Mouse (Mus musculus): ENCODE results near the gene Mgst3. TPM values are rescaled to one million over a fixed set of nuclear protein-coding genes. Genes with fewer than 3 reads are reported as not detected.
A peak's percentile ranks its signal among the peaks of the same experiment; 100 is the strongest.

Mgst3 gene
- polyA plus RNA-seq, 1 experiment: 1,045 TPM

GRCm38 (mm10) chr1:167363322-167363721 is 30.3 kb downstream of the Mgst3 start:
- TF ChIP-seq CTCF (IDR thresholded peaks at IDR 0.05; ENCODE audit: extremely low read depth, insufficient read length, insufficient replicate concordance, low read depth, low read length) (no peak), POLR2A (IDR thresholded peaks at IDR 0.05; ENCODE audit: low read depth, low read length) (no peak)
- Histone ChIP-seq H3K36me3 (ENCODE audit: control insufficient read depth, insufficient read depth, low read length) (peaks cover 77% of the 10 kb centered on the region), H3K4me3 (ENCODE audit: low read depth, low read length) (no peak overlapping the region), H3K27ac (ENCODE audit: insufficient read depth, low read depth, low read length) (no peak overlapping the region), H3K4me1 (ENCODE audit: control insufficient read depth, insufficient read depth, insufficient read length, low read length) (peaks cover under 1% of the 10 kb centered on the region; the same call in 1 of the 2 replicates), H3K27me3 (ENCODE audit: control insufficient read depth, insufficient read depth, low read length) (no peaks in the 10 kb centered on the region)
- 84% methylated on average over 5 of the region's 5 CpGs for WGBS

- peaks cover 81% of the 10 kb centered on the region for H3K36me3 ChIP-seq (ENCODE audit: control insufficient read depth, insufficient read depth, low read length)
- H3K27me3 ChIP-seq (ENCODE audit: control insufficient read depth, insufficient read depth, low read length): no peaks in the 10 kb centered on the region
- no peak overlapping the region for H3K4me3 ChIP-seq (ENCODE audit: low read depth, low read length)
- H3K27ac ChIP-seq (ENCODE audit: insufficient read depth, low read depth, low read length): no peak overlapping the region
- TF ChIP-seq CTCF (IDR thresholded peaks at IDR 0.05; ENCODE audit: extremely low read depth, insufficient read length, insufficient replicate concordance, low read depth, low read length) (no peak), POLR2A (IDR thresholded peaks at IDR 0.05; ENCODE audit: low read depth, low read length) (no peak)
- 81% methylated on average over 4 of the region's 4 CpGs for WGBS
- no peaks in the 10 kb centered on the region for H3K4me1 ChIP-seq (ENCODE audit: control insufficient read depth, insufficient read depth, insufficient read length, low read length)
These were observed 30.8 kb downstream of the Mgst3 start for GRCm38 (mm10) chr1:167362819-167363218.

- TF ChIP-seq POLR2A (IDR thresholded peaks at IDR 0.05; ENCODE audit: low read depth, low read length) (no peak), CTCF (IDR thresholded peaks at IDR 0.05; ENCODE audit: extremely low read depth, insufficient read length, insufficient replicate concordance, low read depth, low read length) (no peak)
- Histone ChIP-seq H3K27ac (ENCODE audit: insufficient read depth, low read depth, low read length) (no peak overlapping the region), H3K4me3 (ENCODE audit: low read depth, low read length) (no peak overlapping the region), H3K36me3 (ENCODE audit: control insufficient read depth, insufficient read depth, low read length) (peaks cover 81% of the 10 kb centered on the region), H3K27me3 (ENCODE audit: control insufficient read depth, insufficient read depth, low read length) (no peaks in the 10 kb centered on the region), H3K4me1 (ENCODE audit: control insufficient read depth, insufficient read depth, insufficient read length, low read length) (no peaks in the 10 kb centered on the region)
- WGBS: 89% methylated on average over 4 of the region's 4 CpGs
These were observed 33.4 kb downstream of the Mgst3 start for GRCm38 (mm10) chr1:167360268-167360667.

- TF ChIP-seq POLR2A (IDR thresholded peaks at IDR 0.05; ENCODE audit: low read depth, low read length): no peak
- Histone ChIP-seq H3K27ac (ENCODE audit: insufficient read depth, low read depth, low read length) (no peak overlapping the region), H3K4me1 (ENCODE audit: control insufficient read depth, insufficient read depth, insufficient read length, low read length) (peaks cover 6% of the 10 kb centered on the region; the same call in 1 of the 2 replicates), H3K36me3 (ENCODE audit: control insufficient read depth, insufficient read depth, low read length) (peaks cover 78% of the 10 kb centered on the region), H3K4me3 (ENCODE audit: low read depth, low read length) (no peak overlapping the region), H3K27me3 (ENCODE audit: control insufficient read depth, insufficient read depth, low read length) (no peaks in the 10 kb centered on the region)
- 87% methylated on average over 9 of the region's 9 CpGs for WGBS
These were observed 34.9 kb downstream of the Mgst3 start for GRCm38 (mm10) chr1:167358731-167359130.

GRCm38 (mm10) chr1:167357387-167357786 is 36.3 kb downstream of the Mgst3 start:
- H3K36me3 ChIP-seq (ENCODE audit: control insufficient read depth, insufficient read depth, low read length): peaks cover 72% of the 10 kb centered on the region

GRCm38 (mm10) chr1:167352403-167352802 is 41.2 kb downstream of the Mgst3 start:
- TF ChIP-seq CTCF (IDR thresholded peaks at IDR 0.05; ENCODE audit: extremely low read depth, insufficient read length, insufficient replicate concordance, low read depth, low read length) (no peak), POLR2A (IDR thresholded peaks at IDR 0.05; ENCODE audit: low read depth, low read length) (0 out of 2 replicates have a peak, but pooled peaks have one; percentile 19)
- peaks cover 10% of the 10 kb centered on the region for H3K4me1 ChIP-seq (ENCODE audit: control insufficient read depth, insufficient read depth, insufficient read length, low read length)
- H3K27ac ChIP-seq (ENCODE audit: insufficient read depth, low read depth, low read length): peak overlapping the region; percentile 69
- H3K4me3 ChIP-seq (ENCODE audit: low read depth, low read length): peak overlapping the region; percentile 56
- no peaks in the 10 kb centered on the region for H3K27me3 ChIP-seq (ENCODE audit: control insufficient read depth, insufficient read depth, low read length)
- 33% methylated on average over 14 of the region's 14 CpGs for WGBS
- H3K36me3 ChIP-seq (ENCODE audit: control insufficient read depth, insufficient read depth, low read length): peaks cover 35% of the 10 kb centered on the region

More at GRCm38 (mm10) chr1:167357387-167357786, 36.3 kb downstream of the Mgst3 start:
- Histone ChIP-seq H3K4me3 (ENCODE audit: low read depth, low read length) (no peak overlapping the region), H3K27me3 (ENCODE audit: control insufficient read depth, insufficient read depth, low read length) (no peaks in the 10 kb centered on the region), H3K4me1 (ENCODE audit: control insufficient read depth, insufficient read depth, insufficient read length, low read length) (peaks cover 10% of the 10 kb centered on the region), H3K27ac (ENCODE audit: insufficient read depth, low read depth, low read length) (no peak overlapping the region)
- TF ChIP-seq POLR2A (IDR thresholded peaks at IDR 0.05; ENCODE audit: low read depth, low read length) (no peak), CTCF (IDR thresholded peaks at IDR 0.05; ENCODE audit: extremely low read depth, insufficient read length, insufficient replicate concordance, low read depth, low read length) (no peak)
- WGBS: 91% methylated on average over 9 of the region's 9 CpGs

- TF ChIP-seq POLR2A (IDR thresholded peaks at IDR 0.05; ENCODE audit: low read depth, low read length) (no peak), CTCF (IDR thresholded peaks at IDR 0.05; ENCODE audit: extremely low read depth, insufficient read length, insufficient replicate concordance, low read depth, low read length) (no peak)
- H3K4me1 ChIP-seq (ENCODE audit: control insufficient read depth, insufficient read depth, insufficient read length, low read length): peaks cover 10% of the 10 kb centered on the region
- H3K27ac ChIP-seq (ENCODE audit: insufficient read depth, low read depth, low read length): peak overlapping the region; percentile 98
- 12% methylated on average over 13 of the region's 13 CpGs for WGBS
- H3K36me3 ChIP-seq (ENCODE audit: control insufficient read depth, insufficient read depth, low read length): peaks cover 19% of the 10 kb centered on the region
- no peaks in the 10 kb centered on the region for H3K27me3 ChIP-seq (ENCODE audit: control insufficient read depth, insufficient read depth, low read length)
- H3K4me3 ChIP-seq (ENCODE audit: low read depth, low read length): peak overlapping the region; percentile 72
These were observed 42.8 kb downstream of the Mgst3 start for GRCm38 (mm10) chr1:167350597-167351415.
